Mouse (Mus musculus) CH12.LX (cell line): ENCODE data around the gene Zfp78. TPM values are rescaled to one million over a fixed set of nuclear protein-coding genes. Genes with fewer than 3 reads are reported as not detected.

Source experiments
- DNase-seq: peaks from one replicate; pipeline ENCODE4 v3.0.0-alpha.2; 2013; ENCODE audit errors: extremely low read depth
- H3K27ac ChIP-seq: 2 replicates; pipeline ENCODE4 v1.5.1; 2012; ENCODE audit warnings: low read depth, mild to moderate bottlenecking, control low read depth, moderate library complexity; ENCODE audit not compliant: insufficient read depth
- H3K27me3 ChIP-seq: replicated peaks from 2 replicates; pipeline ENCODE3; 2012; ENCODE audit warnings: inconsistent platforms
- H3K36me3 ChIP-seq, 2 experiments: replicated peaks in 1 of 2; 2 replicates each; pipeline versions ENCODE3 to v1.6.1; 2012; ENCODE audit warnings: inconsistent platforms in 1 of 2, low read length in 1 of 2, mild to moderate bottlenecking in 1 of 2, mixed read lengths in 1 of 2, moderate library complexity in 1 of 2; ENCODE audit not compliant: control insufficient read depth in 1 of 2, insufficient read depth in 1 of 2
- H3K4me1 ChIP-seq, 2 experiments: 2 replicates each; pipeline ENCODE4 v1.6.1; 2012; ENCODE audit warnings: inconsistent platforms in 1 of 2, moderate library complexity in 1 of 2; ENCODE audit not compliant: insufficient read depth in 2 of 2, control insufficient read depth in 1 of 2
- H3K4me2 ChIP-seq: 2 replicates; pipeline ENCODE4 v1.6.1; 2012; ENCODE audit warnings: low read depth, mild to moderate bottlenecking, control low read depth; ENCODE audit not compliant: poor library complexity, insufficient read depth, severe bottlenecking
- H3K4me3 ChIP-seq, 3 experiments: fragments of 150-350 bp in 1 of 3; sonication (generic) in 1 of 3; replicated peaks in 1 of 3; 2 replicates each; pipeline versions ENCODE3 to v1.5.1; 2011 to 2012; ENCODE audit warnings: low read depth in 2 of 3, low read length in 2 of 3, mild to moderate bottlenecking in 2 of 3, moderate library complexity in 2 of 3, control low read depth in 1 of 3, improper control_type of control experiment in 1 of 3, inconsistent platforms in 1 of 3, mixed read lengths in 1 of 3; ENCODE audit not compliant: poor library complexity in 1 of 3
- H3K79me2 ChIP-seq: replicated peaks from 2 replicates; pipeline ENCODE4 v1.6.1; 2012; ENCODE audit warnings: mild to moderate bottlenecking, moderate library complexity; ENCODE audit not compliant: control insufficient read depth, poor library complexity, insufficient read depth, severe bottlenecking; ENCODE audit errors: extremely low read depth
- H3K9ac ChIP-seq: 2 replicates; pipeline ENCODE4 v1.6.1; 2012; ENCODE audit warnings: low read depth, mild to moderate bottlenecking, control low read depth, moderate library complexity; ENCODE audit not compliant: insufficient read depth
- H3K9me3 ChIP-seq: replicated peaks from 2 replicates; pipeline ENCODE3; 2012; ENCODE audit warnings: low read length, inconsistent platforms, mixed read lengths
- CHD2 ChIP-seq: IDR thresholded peaks from 2 replicates; pipeline ENCODE4 v1.6.1; 2011; ENCODE audit warnings: low read length, improper control_type of control experiment
- CTCF ChIP-seq, 2 experiments: IDR thresholded peaks in 1 of 2; conservative IDR thresholded peaks in 1 of 2; 2 replicates each; pipeline ENCODE4 v1.5.1; 2011 to 2012; ENCODE audit warnings: low read depth in 2 of 2, low read length in 2 of 2, improper control_type of control experiment in 1 of 2, inconsistent platforms in 1 of 2, mild to moderate bottlenecking in 1 of 2, moderate library complexity in 1 of 2
- ETS1 ChIP-seq: conservative IDR thresholded peaks from 2 replicates; pipeline ENCODE4 v1.6.1; 2012; ENCODE audit warnings: low read depth, mild to moderate bottlenecking, inconsistent platforms, low read length, improper control_type of control experiment, moderate library complexity
- GABPA ChIP-seq: IDR thresholded peaks from 2 replicates; pipeline ENCODE4 v1.6.1; 2012; ENCODE audit warnings: low read depth, low read length, improper control_type of control experiment, inconsistent platforms; ENCODE audit not compliant: insufficient replicate concordance
- JUN ChIP-seq: IDR thresholded peaks from 2 replicates; pipeline ENCODE4 v1.6.1; 2011; ENCODE audit warnings: low read depth, mild to moderate bottlenecking, low read length, improper control_type of control experiment, moderate library complexity; ENCODE audit not compliant: insufficient read depth
- JUND ChIP-seq: conservative IDR thresholded peaks from 2 replicates; pipeline ENCODE4 v1.6.1; 2011; ENCODE audit warnings: low read depth, low read length, improper control_type of control experiment
- MAFK ChIP-seq: IDR thresholded peaks from 2 replicates; pipeline ENCODE4 v1.6.1; 2011; ENCODE audit warnings: low read length, improper control_type of control experiment; ENCODE audit not compliant: insufficient replicate concordance
- MXI1 ChIP-seq: IDR thresholded peaks from 2 replicates; pipeline ENCODE4 v1.6.1; 2011; ENCODE audit warnings: mild to moderate bottlenecking, low read depth, low read length, improper control_type of control experiment
- POLR2A ChIP-seq: IDR thresholded peaks from 2 replicates; pipeline ENCODE4 v1.6.1; 2011; ENCODE audit warnings: low read depth, mild to moderate bottlenecking, improper control_type of control experiment, low read length
- RAD21 ChIP-seq: IDR thresholded peaks from 2 replicates; pipeline ENCODE4 v1.6.1; 2011; ENCODE audit warnings: low read depth, mild to moderate bottlenecking, low read length, improper control_type of control experiment, moderate library complexity
- RCOR1 ChIP-seq: conservative IDR thresholded peaks from 2 replicates; pipeline ENCODE4 v1.6.1; 2012; ENCODE audit warnings: low read depth, mild to moderate bottlenecking, inconsistent platforms, low read length, improper control_type of control experiment
- SMC3 ChIP-seq: IDR thresholded peaks from 2 replicates; pipeline ENCODE4 v1.6.1; 2011; ENCODE audit warnings: low read depth, low read length, improper control_type of control experiment
- TBP ChIP-seq: conservative IDR thresholded peaks from 2 replicates; pipeline ENCODE4 v1.6.1; 2011; ENCODE audit warnings: low read depth, low read length, improper control_type of control experiment
- TCF12 ChIP-seq: IDR thresholded peaks from 2 replicates; pipeline ENCODE4 v1.6.1; 2014; ENCODE audit warnings: low read depth, mild to moderate bottlenecking, inconsistent platforms, low read length, improper control_type of control experiment
- USF1 ChIP-seq: IDR thresholded peaks from 2 replicates; pipeline ENCODE4 v1.6.1; 2014; ENCODE audit warnings: low read depth, mild to moderate bottlenecking, inconsistent platforms, low read length, improper control_type of control experiment
- ZNF384 ChIP-seq: IDR thresholded peaks from 2 replicates; pipeline ENCODE4 v1.6.1; 2012; ENCODE audit warnings: low read depth, low read length, improper control_type of control experiment, inconsistent platforms
- dilution Hi-C: fragments of 300-500 bp; cut with MboI; formaldehyde crosslinking; loops from 2 replicates; pipeline ENCODE4 v1.14.3; 2020; ENCODE audit warnings: low sequenced_read_pairs; ENCODE audit not compliant: extremely low pct_unique_long_range_greater_than_20kb, extremely low pct_ligation_motif_present
- in situ Hi-C: fragments of 300-500 bp; cut with MboI; formaldehyde crosslinking; loops from 3 replicates; pipeline ENCODE4 v1.14.3; 2019; ENCODE audit warnings: low sequenced_read_pairs, low pct_ligation_motif_present, low pct_unique_long_range_greater_than_20kb, mixed read lengths
- polyA plus RNA-seq: library from polyadenylated mRNA; unstranded; fragments of >175 nt; gene quantifications from 2 replicates; pipeline ENCODE4 v1.2.1, GENCODE M21; 2012; ENCODE audit warnings: low read depth; ENCODE audit not compliant: insufficient read length
- total RNA-seq, 2 experiments: library from RNA; depleted of rRNA; stranded (reverse); fragments of 300-350 nt in 1 of 2; fragments of >200 nt in 1 of 2; gene quantifications; 2 replicates each; pipeline ENCODE4 v1.2.3; 2012 to 2014

The Zfp78 gene
- total and polyA plus RNA-seq, 3 experiments = not detected

GRCm38 (mm10) chr7:6358937-6359590 is 4.0 kb upstream of the Zfp78 start:
- Histone ChIP-seq H3K36me3 (no peaks in the 10 kb centered on the region), H3K4me2 (no peak overlapping the region), H3K79me2 (no peaks in the 10 kb centered on the region), H3K27ac (no peak overlapping the region), H3K9me3 (peaks cover 10% of the 10 kb centered on the region), H3K27me3 (peaks cover 27% of the 10 kb centered on the region), H3K4me3 (no peak overlapping the region), H3K4me1 (no peaks in the 10 kb centered on the region), H3K9ac (no peak overlapping the region)
- in situ Hi-C loops (loop anchor here (25.0 kb wide), 2 partner anchors 303 to 553 kb away; no protein-coding TSS in a partner anchor), dilution Hi-C loops (no loop called here)
- TF ChIP-seq RCOR1 (no peak), SMC3 (peak; percentile 35), RAD21 (peak; percentile 83), CTCF (conservative IDR thresholded peaks at IDR 0.05 in 1 of 2, IDR thresholded peaks at IDR 0.05 in 1 of 2; ENCODE audit: low read depth in 2 of 2, low read length in 2 of 2) (peak; percentile 30 to 71; a peak in 3 of 4 replicates)
- peak; percentile 45 for DNase-seq

GRCm38 (mm10) chr7:6360477-6361060 is 2.5 kb upstream of the Zfp78 start:
- Histone ChIP-seq H3K4me1 (no peaks in the 10 kb centered on the region), H3K27ac (no peak overlapping the region), H3K79me2 (no peaks in the 10 kb centered on the region), H3K4me3 (no peak overlapping the region), H3K4me2 (no peak overlapping the region), H3K27me3 (peaks cover 18% of the 10 kb centered on the region), H3K9me3 (peaks cover 10% of the 10 kb centered on the region), H3K36me3 (no peaks in the 10 kb centered on the region), H3K9ac (no peak overlapping the region)
- no peak for DNase-seq
- dilution Hi-C loops = no loop called here
- in situ Hi-C loops = loop anchor here (25.0 kb wide), 2 partner anchors 302 to 552 kb away; no protein-coding TSS in a partner anchor
- TF ChIP-seq GABPA (no peak), MXI1 (no peak), ZNF384 (no peak), CHD2 (no peak), POLR2A (no peak), ETS1 (no peak), USF1 (no peak), TCF12 (no peak), JUN (no peak), MAFK (no peak), JUND (no peak), TBP (no peak)
